Mouse (Mus musculus) lung, postnatal 0 days (tissue): ENCODE results near the gene Inpp5b.

Experiments
- CTCF ChIP-seq: IDR thresholded peaks from 2 replicates; pipeline ENCODE4 v1.5.1; 2016; ENCODE audit warnings: antibody characterized with exemption, mild to moderate bottlenecking
- EP300 ChIP-seq: IDR thresholded peaks from 2 replicates; pipeline ENCODE4 v1.6.1; 2016; ENCODE audit warnings: antibody characterized with exemption, mild to moderate bottlenecking, control low read depth

GRCm38 (mm10) chr4:124849631-124850260 lies 108.1 kb downstream of the Inpp5b start:
- TF ChIP-seq CTCF (no peak), EP300 (no peak)
